Mouse (Mus musculus): Measurements from ENCODE around the gene Acap2.

The Acap2 gene

GRCm38 (mm10) chr16:31074324-31074908, 126.6 kb downstream of the Acap2 start:
- DNase-seq, result no peak

- no peak for DNase-seq
Measured at GRCm38 (mm10) chr16:31071731-31072130, 129.3 kb downstream of the Acap2 start.

- peak; percentile 93 for DNase-seq
Measured at GRCm38 (mm10) chr16:31070358-31071133, 130.5 kb downstream of the Acap2 start.

GRCm38 (mm10) chr16:31069211-31070166, 131.6 kb downstream of the Acap2 start:
- no peak for DNase-seq

- peak; percentile 52 to 64 for DNase-seq
Measured at GRCm38 (mm10) chr16:31068280-31068679, 132.8 kb downstream of the Acap2 start.

- DNase-seq, result peak in 1 of 2 experiments; percentile 42
Measured at GRCm38 (mm10) chr16:31066344-31067098, 134.5 kb downstream of the Acap2 start.

- DNase-seq, result no peak
Measured at GRCm38 (mm10) chr16:31064782-31065181, 136.3 kb downstream of the Acap2 start.

GRCm38 (mm10) chr16:31062918-31063317, 138.1 kb downstream of the Acap2 start:
- DNase-seq, result no peak

- peak; percentile 63 to 70 for DNase-seq
Measured at GRCm38 (mm10) chr16:31061246-31061880, 139.7 kb downstream of the Acap2 start.

GRCm38 (mm10) chr16:31060714-31061113, 140.3 kb downstream of the Acap2 start:
- DNase-seq, result no peak

GRCm38 (mm10) chr16:31060226-31060625, 140.8 kb downstream of the Acap2 start:
- DNase-seq, result no peak

- DNase-seq, result no peak
Measured at GRCm38 (mm10) chr16:31059730-31060129, 141.3 kb downstream of the Acap2 start.

GRCm38 (mm10) chr16:31052812-31053211, 148.2 kb downstream of the Acap2 start:
- DNase-seq, result no peak

- no peak for DNase-seq
Measured at GRCm38 (mm10) chr16:31052177-31052726, 148.8 kb downstream of the Acap2 start.

GRCm38 (mm10) chr16:31050701-31051100, 150.3 kb downstream of the Acap2 start:
- no peak for DNase-seq

GRCm38 (mm10) chr16:31048194-31048593, 152.9 kb downstream of the Acap2 start:
- DNase-seq, result no peak

GRCm38 (mm10) chr16:31047186-31047898, 153.7 kb downstream of the Acap2 start:
- DNase-seq, result no peak

GRCm38 (mm10) chr16:31046217-31046659, 154.8 kb downstream of the Acap2 start:
- no peak for DNase-seq

- no peak for DNase-seq
Measured at GRCm38 (mm10) chr16:31045211-31045610, 155.8 kb downstream of the Acap2 start.

- no peak for DNase-seq
Measured at GRCm38 (mm10) chr16:31043136-31043535, 157.9 kb downstream of the Acap2 start.
